Mouse (Mus musculus): ENCODE data around the gene Plch2.

DNA sequence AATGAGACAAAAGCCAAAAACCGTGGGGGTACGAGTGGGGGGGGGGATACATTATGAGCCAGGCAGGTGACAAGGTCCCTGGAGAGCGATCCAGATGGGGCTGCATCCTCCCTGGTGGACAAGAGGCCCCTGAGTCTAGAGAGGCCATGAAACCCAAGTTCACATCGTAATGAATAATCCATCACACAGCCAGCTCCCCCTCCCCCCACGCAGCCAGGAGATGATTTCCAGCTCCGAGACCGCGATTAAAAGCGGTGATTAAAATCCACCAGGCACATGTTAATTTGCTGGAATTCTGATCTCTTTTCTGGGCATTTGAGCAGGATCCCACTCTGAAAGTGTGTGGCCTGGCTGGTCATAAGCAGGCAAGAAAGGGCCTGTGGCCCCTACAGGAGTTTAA, 35.8 kb downstream of the Plch2 start:
- TF ChIP-seq POLR2A (IDR thresholded peaks at IDR 0.05; ENCODE audit: insufficient read depth, low read length): no peak
- TF ChIP-seq CTCF (IDR thresholded peaks at IDR 0.05; ENCODE audit: low read depth, low read length): no peak
- no peak for TF ChIP-seq EP300 (IDR thresholded peaks at IDR 0.05; ENCODE audit: insufficient read depth, low read depth, low read length)
